Mouse (Mus musculus) T-helper 17 cell (primary cell): ENCODE results near the gene Aldh1l1.

Experiments
- in situ Hi-C, 2 experiments: fragments of 300-600 bp; cut with MboI, MseI; formaldehyde crosslinking; loops; 1 replicate in 1 of 2; 2 replicates in 1 of 2; pipeline ENCODE4 v1.15.1; 2025; ENCODE audit warnings: high pct_unique_total_duplicates in 2 of 2

The Aldh1l1 gene

GRCm38 (mm10) chr6:90486176-90486921 is at the start of gene Aldh1l1:
Gene Aldh1l1 (plus strand): TSS chr6:90486427.
- in situ Hi-C loops = no loop called here

DNA sequence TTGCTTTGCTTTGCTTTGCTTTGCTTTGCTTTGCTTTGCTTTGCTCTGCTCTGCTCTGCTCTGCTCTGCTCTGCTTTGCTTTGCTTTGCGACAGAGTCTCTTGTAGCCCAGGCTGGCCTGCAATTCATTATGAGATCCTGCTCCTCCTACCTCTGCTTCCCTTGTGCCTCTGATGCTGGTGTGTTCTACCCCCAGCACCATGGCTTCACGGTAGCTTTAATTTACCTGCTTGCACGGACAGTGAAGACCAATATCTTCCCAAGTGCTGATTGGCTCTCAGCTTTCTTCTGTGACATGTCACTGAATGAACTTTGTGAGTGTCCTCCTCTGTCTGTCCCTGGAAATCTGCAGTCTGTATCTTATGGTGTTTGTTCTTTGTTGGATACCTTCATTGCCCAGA is 49.2 kb upstream of the Aldh1l1 start:
- in situ Hi-C loops = no loop called here

GRCm38 (mm10) chr6:90446883-90447282 is 39.3 kb upstream of the Aldh1l1 start:
- in situ Hi-C loops = loop anchor here in 1 of 2 experiments (5.0 kb wide), 1 partner anchor 35 kb away; no protein-coding TSS in a partner anchor

DNA sequence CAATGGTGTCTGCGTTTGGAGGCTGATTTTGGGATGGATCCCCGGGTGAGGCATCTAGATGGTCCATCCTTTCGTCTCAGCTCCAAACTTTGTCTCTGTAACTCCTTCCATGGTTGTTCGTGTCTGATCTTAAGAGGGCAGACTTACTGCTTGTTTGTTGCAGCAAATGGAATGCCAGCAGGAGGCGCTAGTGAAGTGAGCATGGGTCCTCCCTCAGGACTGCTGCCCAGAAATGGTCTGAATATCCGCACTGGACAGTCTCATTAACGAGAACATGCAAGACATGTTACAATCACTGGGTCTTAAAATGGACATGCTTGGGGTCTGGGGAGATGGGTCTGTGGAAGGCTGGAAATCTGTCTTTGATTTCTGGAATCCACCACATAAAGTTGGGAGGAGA is 36.0 kb upstream of the Aldh1l1 start:
- in situ Hi-C loops = loop anchor here in 1 of 2 experiments (5.0 kb wide), 1 partner anchor 47 kb away; no protein-coding TSS in a partner anchor

GRCm38 (mm10) chr6:90450697-90451096 is 35.5 kb upstream of the Aldh1l1 start:
- in situ Hi-C loops = loop anchor here in 1 of 2 experiments (5.0 kb wide), 1 partner anchor 47 kb away; no protein-coding TSS in a partner anchor

DNA sequence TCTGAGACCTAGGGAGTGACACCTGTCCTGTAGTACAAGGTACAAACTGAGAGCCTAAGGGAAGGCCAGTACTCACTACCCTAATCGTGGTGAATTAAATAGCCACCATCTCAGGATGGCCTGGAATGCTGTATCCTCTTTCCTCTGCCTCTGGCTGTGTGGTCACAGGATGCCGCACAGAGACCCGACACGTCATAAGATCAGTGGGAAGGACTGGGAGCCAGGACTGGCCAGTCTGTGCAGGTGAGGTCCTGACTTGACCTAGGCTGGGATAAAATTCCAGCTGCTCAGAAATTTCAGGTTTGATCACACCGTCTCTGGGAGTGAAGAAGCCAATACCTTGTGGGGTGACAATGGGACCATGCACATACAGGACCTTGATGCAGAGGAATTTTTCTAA is 34.7 kb upstream of the Aldh1l1 start:
- in situ Hi-C loops = loop anchor here in 1 of 2 experiments (5.0 kb wide), 1 partner anchor 46 kb away; no protein-coding TSS in a partner anchor

DNA sequence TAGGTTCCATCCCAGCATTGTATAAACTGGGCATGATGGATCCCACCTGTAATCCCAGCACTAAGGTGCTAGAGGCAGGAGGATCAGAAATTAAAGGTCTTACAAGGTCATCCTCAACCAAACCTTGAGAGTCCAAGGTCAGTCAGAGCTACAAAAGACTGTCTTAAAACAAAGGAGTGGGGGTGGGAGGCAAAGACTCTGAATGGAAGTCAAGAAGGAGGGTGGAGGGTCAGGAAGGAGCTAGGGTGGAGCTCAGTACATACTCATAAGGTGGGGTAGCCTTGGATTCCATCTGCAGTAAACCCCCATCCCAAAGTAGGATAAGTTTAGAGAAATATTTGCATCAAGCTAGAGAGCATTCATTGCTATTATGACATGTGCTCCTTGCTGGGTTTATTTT is 33.6 kb upstream of the Aldh1l1 start:
- in situ Hi-C loops = loop anchor here in 1 of 2 experiments (5.0 kb wide), 1 partner anchor 45 kb away; no protein-coding TSS in a partner anchor

DNA sequence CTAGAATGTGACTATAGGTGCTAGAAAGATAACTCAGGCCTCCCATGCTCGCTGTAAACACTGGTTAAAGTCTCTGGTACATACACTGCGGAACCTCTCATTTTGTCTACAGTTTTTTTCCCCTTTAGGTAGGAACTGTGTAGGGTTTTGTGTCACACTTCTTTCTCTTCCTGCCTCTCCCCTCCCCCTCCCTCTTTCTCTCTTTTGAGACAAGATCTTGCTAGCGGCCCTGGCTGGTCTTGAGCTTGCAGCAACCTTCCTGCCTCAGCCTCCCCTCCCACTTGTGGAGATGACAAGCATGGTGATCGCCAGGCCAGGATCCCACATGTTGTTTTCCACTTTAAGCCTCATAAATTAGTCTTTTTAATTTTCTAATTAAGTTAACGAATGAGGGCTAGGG is 32.5 kb upstream of the Aldh1l1 start:
- in situ Hi-C loops = loop anchor here in 1 of 2 experiments (5.0 kb wide), 1 partner anchor 44 kb away; no protein-coding TSS in a partner anchor

DNA sequence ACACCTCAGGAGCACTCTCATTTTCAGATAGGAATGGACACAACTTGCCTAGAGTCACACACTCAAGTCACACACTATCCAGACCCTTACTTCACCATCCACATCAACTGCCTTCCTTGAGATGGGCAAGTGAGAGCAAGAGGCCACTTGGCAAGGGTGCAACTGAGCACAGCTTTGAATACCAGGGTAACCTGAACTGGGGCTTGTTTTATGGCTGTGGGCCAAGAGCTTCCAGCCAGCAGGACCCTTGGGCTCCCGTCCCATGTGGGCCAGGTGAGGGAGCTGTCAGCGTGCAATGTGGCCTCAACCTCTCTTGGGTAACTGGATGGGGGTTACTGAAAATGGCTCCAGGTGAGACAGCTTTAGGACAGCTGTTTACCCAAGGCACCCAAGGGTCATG is 28.8 kb upstream of the Aldh1l1 start:
- in situ Hi-C loops = no loop called here

- in situ Hi-C loops = no loop called here
These were observed 25.0 kb upstream of the Aldh1l1 start for GRCm38 (mm10) chr6:90461181-90461580.

GRCm38 (mm10) chr6:90461771-90462170 is 24.5 kb upstream of the Aldh1l1 start:
- in situ Hi-C loops = no loop called here

- in situ Hi-C loops = no loop called here
These were observed 24.0 kb upstream of the Aldh1l1 start, which contains the start of gene Klf15 for GRCm38 (mm10) chr6:90462181-90462706. Gene Klf15 (plus strand): TSS chr6:90462576.

DNA sequence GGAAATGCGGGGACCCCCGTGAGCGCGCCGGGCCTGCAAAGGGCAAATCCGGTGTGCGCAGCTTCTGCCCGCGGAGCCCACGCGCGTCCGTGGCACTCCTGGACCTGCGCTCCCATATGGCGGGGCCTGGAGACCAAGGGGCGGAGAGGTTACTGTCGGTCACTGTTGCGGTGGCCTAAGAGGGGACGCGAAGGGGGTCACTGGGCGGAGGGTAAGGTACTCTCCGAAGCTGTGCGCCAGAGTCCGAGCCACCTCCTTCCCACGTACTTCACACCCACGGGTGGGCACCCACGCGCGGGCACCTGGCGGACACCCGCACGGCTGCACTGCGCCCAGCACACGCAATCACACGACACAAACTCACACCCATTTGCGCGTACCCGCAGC is 23.4 kb upstream of the Aldh1l1 start:
- in situ Hi-C loops = no loop called here

GRCm38 (mm10) chr6:90463228-90463862 is 22.9 kb upstream of the Aldh1l1 start:
- in situ Hi-C loops = no loop called here

GRCm38 (mm10) chr6:90463890-90464421 is 22.3 kb upstream of the Aldh1l1 start:
- in situ Hi-C loops = no loop called here

- in situ Hi-C loops = loop anchor here in 1 of 2 experiments (5.0 kb wide), 1 partner anchor 48 kb away; no protein-coding TSS in a partner anchor
These were observed 21.1 kb upstream of the Aldh1l1 start for GRCm38 (mm10) chr6:90465028-90465640.

GRCm38 (mm10) chr6:90466079-90466478 is 20.1 kb upstream of the Aldh1l1 start:
- in situ Hi-C loops = loop anchor here in 1 of 2 experiments (5.0 kb wide), 1 partner anchor 49 kb away; no protein-coding TSS in a partner anchor

DNA sequence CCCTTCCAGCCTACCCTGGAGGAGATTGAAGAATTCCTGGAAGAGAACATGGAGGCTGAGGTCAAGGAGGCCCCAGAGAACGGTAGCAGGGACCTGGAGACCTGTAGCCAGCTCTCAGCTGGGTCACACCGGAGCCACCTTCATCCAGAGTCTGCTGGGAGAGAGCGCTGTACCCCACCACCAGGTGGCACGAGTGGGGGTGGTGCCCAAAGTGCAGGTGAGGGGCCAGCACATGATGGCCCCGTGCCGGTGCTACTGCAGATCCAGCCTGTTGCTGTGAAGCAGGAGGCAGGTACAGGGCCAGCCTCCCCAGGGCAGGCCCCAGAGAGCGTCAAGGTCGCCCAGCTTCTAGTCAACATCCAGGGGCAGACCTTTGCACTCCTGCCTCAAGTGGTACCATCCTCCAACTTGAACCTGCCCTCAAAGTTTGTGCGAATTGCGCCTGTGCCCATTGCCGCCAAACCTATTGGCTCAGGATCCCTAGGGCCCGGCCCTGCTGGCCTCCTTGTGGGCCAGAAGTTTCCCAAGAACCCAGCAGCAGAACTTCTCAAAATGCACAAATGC is 19.3 kb upstream of the Aldh1l1 start:
- in situ Hi-C loops = loop anchor here in 1 of 2 experiments (5.0 kb wide), 1 partner anchor 50 kb away; no protein-coding TSS in a partner anchor

- in situ Hi-C loops = loop anchor here in 1 of 2 experiments (5.0 kb wide), 1 partner anchor 51 kb away; no protein-coding TSS in a partner anchor
These were observed 18.0 kb upstream of the Aldh1l1 start for GRCm38 (mm10) chr6:90468216-90468615.

- in situ Hi-C loops = loop anchor here in 1 of 2 experiments (5.0 kb wide), 1 partner anchor 52 kb away; no protein-coding TSS in a partner anchor
These were observed 17.2 kb upstream of the Aldh1l1 start for GRCm38 (mm10) chr6:90469041-90469440.

DNA sequence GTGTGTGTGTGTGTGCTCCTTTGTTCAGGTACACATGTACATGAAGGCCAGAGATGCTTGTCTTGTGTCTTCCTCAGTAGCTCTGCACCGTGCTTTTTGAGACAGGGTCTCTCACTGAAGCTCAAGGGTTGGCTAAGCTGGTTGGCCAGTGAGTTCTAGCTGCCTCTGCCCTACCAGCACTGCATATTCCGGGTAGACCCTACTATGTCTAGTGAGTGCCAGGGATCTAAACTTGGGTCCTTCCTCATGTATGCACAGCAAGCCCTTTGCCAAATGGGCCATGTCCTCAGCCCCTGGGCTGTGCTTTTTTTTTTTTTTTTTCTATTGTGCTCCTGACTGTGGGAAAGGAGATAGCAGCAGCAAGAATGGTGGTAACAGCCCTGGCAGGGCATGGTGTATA is 16.0 kb upstream of the Aldh1l1 start:
- in situ Hi-C loops = no loop called here
